Comparison of ENCODE assay signal across 8 mouse cellular contexts in the genomic region with DNA sequence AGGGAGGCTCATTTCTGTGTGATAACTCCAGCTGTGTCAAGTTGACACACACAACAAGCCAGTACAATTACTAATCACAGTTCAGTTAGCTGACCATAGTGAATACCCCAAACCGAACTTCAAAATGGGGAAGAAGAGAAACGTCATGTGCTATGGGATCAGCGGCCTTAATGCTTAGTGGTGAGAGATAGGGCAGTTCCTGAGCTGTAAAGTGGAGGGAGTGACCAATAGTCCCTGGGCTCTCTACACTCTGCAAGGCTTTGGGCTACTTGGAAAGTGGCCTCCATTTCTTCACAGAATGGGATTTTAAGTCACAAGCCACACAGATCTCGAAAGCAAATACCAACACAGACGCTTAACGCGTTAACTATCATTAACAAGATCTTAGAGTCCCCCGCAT. TPM values are rescaled to one million over a fixed set of nuclear protein-coding genes. Genes with fewer than 3 reads are reported as not detected.
A peak's percentile ranks its signal among the peaks of the same experiment; 100 is the strongest.
DNase-seq lines count a peak whose midpoint lies in the region; ATAC-seq and TF ChIP-seq lines count a peak whose summit lies in the region.

No protein-coding gene starts in this region.

- peaks cover 23% of the 10 kb centered on the region for H3K4me1 ChIP-seq in heart, postnatal 0 days (ENCODE audit: control insufficient read depth, insufficient read depth)
- peaks cover 57% of the 10 kb centered on the region for H3K4me1 ChIP-seq in hindbrain, embryonic 13.5 days (replicated peaks)
- H3K4me1 ChIP-seq in midbrain, embryonic 13.5 days (replicated peaks) = peaks cover 52% of the 10 kb centered on the region

- H3K9ac ChIP-seq in heart, postnatal 0 days (replicated peaks; ENCODE audit: low read depth, low read length) = peak overlapping the region; percentile 89
- H3K9ac ChIP-seq in hindbrain, embryonic 13.5 days = peak overlapping the region; percentile 93
- H3K9ac ChIP-seq in midbrain, embryonic 13.5 days (replicated peaks) = peak overlapping the region; percentile 85

- peak overlapping the region; percentile 96 for H3K27ac ChIP-seq in heart, postnatal 0 days (ENCODE audit: low read depth)
- no peak overlapping the region for H3K27ac ChIP-seq in hindbrain, embryonic 13.5 days
- peak overlapping the region; percentile 90; the same call in 1 of the 2 replicates for H3K27ac ChIP-seq in midbrain, embryonic 13.5 days

- DNase-seq in heart, postnatal 0 days (ENCODE audit: low spot score) = peak; percentile 21
- no peak for DNase-seq in heart, adult 9 months (ENCODE audit: low spot score in 2 of 2)
- DNase-seq in NIH3T3 (ENCODE audit: low read depth) = peak; percentile 29
- no peak for DNase-seq in gastrocnemius, postnatal 4 days (ENCODE audit: low spot score in 2 of 2)
- DNase-seq in left cerebral cortex, adult 8-10 months (ENCODE audit: low spot score in 2 of 2) = no peak
- DNase-seq in right cerebral cortex, postnatal 25 days = no peak

- TF ChIP-seq EP300 in heart, postnatal 0 days (IDR thresholded peaks at IDR 0.05; ENCODE audit: low read depth) = no peak

- H3K36me3 ChIP-seq in heart, postnatal 0 days (replicated peaks; ENCODE audit: control insufficient read depth, insufficient read depth, low read length) = peaks cover 14% of the 10 kb centered on the region; the same call in 1 of the 2 replicates
- H3K36me3 ChIP-seq in hindbrain, embryonic 13.5 days = peaks cover 33% of the 10 kb centered on the region
- H3K36me3 ChIP-seq in midbrain, embryonic 13.5 days = peaks cover 34% of the 10 kb centered on the region

- no peak for TF ChIP-seq CTCF in heart, postnatal 0 days (IDR thresholded peaks at IDR 0.05; ENCODE audit: low read depth)

- peak overlapping the region; percentile 83 for H3K4me3 ChIP-seq in heart, postnatal 0 days (ENCODE audit: low read depth, low read length)
- H3K4me3 ChIP-seq in hindbrain, embryonic 13.5 days = peak overlapping the region; percentile 91
- peak overlapping the region; percentile 72 for H3K4me3 ChIP-seq in midbrain, embryonic 13.5 days (replicated peaks)

- ATAC-seq in heart, postnatal 0 days (ENCODE audit: insufficient read depth, low read depth) = no peak
- ATAC-seq in hindbrain, embryonic 13.5 days (ENCODE audit: low FRiP score) = no peak
- ATAC-seq in midbrain, embryonic 13.5 days = no peak

- peak overlapping the region; percentile 98 for H3K4me2 ChIP-seq in heart, postnatal 0 days (ENCODE audit: low read depth, low read length)
- peak overlapping the region; percentile 94 for H3K4me2 ChIP-seq in hindbrain, embryonic 13.5 days
- H3K4me2 ChIP-seq in midbrain, embryonic 13.5 days (replicated peaks) = peak overlapping the region; percentile 86

- no peaks in the 10 kb centered on the region for H3K27me3 ChIP-seq in heart, postnatal 0 days (ENCODE audit: control insufficient read depth, insufficient read depth, low read length)
- H3K27me3 ChIP-seq in hindbrain, embryonic 13.5 days = no peaks in the 10 kb centered on the region
- no peaks in the 10 kb centered on the region for H3K27me3 ChIP-seq in midbrain, embryonic 13.5 days

- 17% methylated on average over 8 of the region's 8 CpGs for WGBS in heart, postnatal 0 days
- 37% methylated on average over 8 of the region's 8 CpGs for WGBS in hindbrain, embryonic 13.5 days
- 37% methylated on average over 8 of the region's 8 CpGs for WGBS in midbrain, embryonic 13.5 days

- H3K9me3 ChIP-seq in heart, postnatal 0 days (replicated peaks; ENCODE audit: control insufficient read depth, low read length) = no peaks in the 10 kb centered on the region
- H3K9me3 ChIP-seq in hindbrain, embryonic 13.5 days = no peaks in the 10 kb centered on the region
- H3K9me3 ChIP-seq in midbrain, embryonic 13.5 days = no peaks in the 10 kb centered on the region

RNA-seq across cellular contexts. Expression of a gene that starts 1.0 kb away (rescaled TPM):
- total RNA-seq in heart, postnatal 0 days (2014; rRNA removed; ENCODE audit: low replicate concordance) = 141 and 171 TPM in 2 replicates
- 175 and 190 TPM in 2 replicates for polyA plus RNA-seq in heart, postnatal 0 days (2015; fragmentation: Nextera tagmentation; extraction: Ambion mirVana)
- polyA plus RNA-seq in hindbrain, embryonic 13.5 days (2015; fragmentation: Nextera tagmentation; extraction: Ambion mirVana) = 105 and 113 TPM in 2 replicates
- 100 and 104 TPM in 2 replicates for polyA plus RNA-seq in midbrain, embryonic 13.5 days (2015; fragmentation: Nextera tagmentation; extraction: Ambion mirVana)
- 10 to 100 TPM; 43.3 to 46.9 TPM for total RNA-seq in gastrocnemius, postnatal 4 days (2021)
- 10 to 100 TPM; 34.8 to 38.9 (median 36.8) TPM for total RNA-seq in left cerebral cortex, adult 8-10 months (2022)

RNA-seq across cellular contexts. Expression of a gene that starts 1.0 kb away (rescaled TPM):
- total RNA-seq in heart, postnatal 0 days (2014; rRNA removed; ENCODE audit: low replicate concordance) = 9.9 and 12.0 TPM in 2 replicates
- polyA plus RNA-seq in heart, postnatal 0 days (2015; fragmentation: Nextera tagmentation; extraction: Ambion mirVana) = 42.1 and 48.0 TPM in 2 replicates
- 107 and 112 TPM in 2 replicates for polyA plus RNA-seq in hindbrain, embryonic 13.5 days (2015; fragmentation: Nextera tagmentation; extraction: Ambion mirVana)
- polyA plus RNA-seq in midbrain, embryonic 13.5 days (2015; fragmentation: Nextera tagmentation; extraction: Ambion mirVana) = 118 and 122 TPM in 2 replicates
- total RNA-seq in gastrocnemius, postnatal 4 days (2021) = 10 to 100 TPM; 33.2 to 35.1 TPM
- 10 to 100 TPM; 44.4 to 48.0 (median 46.2) TPM for total RNA-seq in left cerebral cortex, adult 8-10 months (2022)

RNA-seq across cellular contexts. Expression of a gene that starts 13.7 kb away (rescaled TPM):
- total RNA-seq in heart, postnatal 0 days (2014; rRNA removed; ENCODE audit: low replicate concordance) = not detected in 2 replicates
- 0.51 and 0.87 TPM in 2 replicates for polyA plus RNA-seq in heart, postnatal 0 days (2015; fragmentation: Nextera tagmentation; extraction: Ambion mirVana)
- 2.3 and 3.4 TPM in 2 replicates for polyA plus RNA-seq in hindbrain, embryonic 13.5 days (2015; fragmentation: Nextera tagmentation; extraction: Ambion mirVana)
- polyA plus RNA-seq in midbrain, embryonic 13.5 days (2015; fragmentation: Nextera tagmentation; extraction: Ambion mirVana) = 2.5 and 3.3 TPM in 2 replicates
- total RNA-seq in gastrocnemius, postnatal 4 days (2021) = 1 to 10 TPM; 6.4 to 7.9 TPM
- 10 to 100 TPM; 26.2 to 30.5 (median 28.8) TPM for total RNA-seq in left cerebral cortex, adult 8-10 months (2022)

RNA-seq across cellular contexts. Expression of a gene that starts 55.8 kb away (rescaled TPM):
- 10.5 and 16.6 TPM in 2 replicates for total RNA-seq in heart, postnatal 0 days (2014; rRNA removed; ENCODE audit: low replicate concordance)
- polyA plus RNA-seq in heart, postnatal 0 days (2015; fragmentation: Nextera tagmentation; extraction: Ambion mirVana) = 5.6 and 6.1 TPM in 2 replicates
- polyA plus RNA-seq in hindbrain, embryonic 13.5 days (2015; fragmentation: Nextera tagmentation; extraction: Ambion mirVana) = 17.5 and 18.5 TPM in 2 replicates
- polyA plus RNA-seq in midbrain, embryonic 13.5 days (2015; fragmentation: Nextera tagmentation; extraction: Ambion mirVana) = 19.0 and 20.6 TPM in 2 replicates
- total RNA-seq in gastrocnemius, postnatal 4 days (2021) = 10 to 100 TPM; 22.4 to 23.2 TPM
- 10 to 100 TPM; 43.3 to 47.8 (median 44.2) TPM for total RNA-seq in left cerebral cortex, adult 8-10 months (2022)

Comparison
In these comparisons a context has a peak if more than half of its experiments do, and no peak if none do; other contexts are left out.
1. DNase-seq: peak in heart, postnatal 0 days (single experiment) and NIH3T3 (single experiment); none in heart, adult 9 months (0 of 2), gastrocnemius, postnatal 4 days (0 of 2), left cerebral cortex, adult 8-10 months (0 of 2) and right cerebral cortex, postnatal 25 days (single experiment).
2. Peak in every context shown above with its lines, with median percentiles within 50 percentile points of each other: H3K4me2 ChIP-seq, H3K4me3 ChIP-seq and H3K9ac ChIP-seq.